Mouse (Mus musculus): Measurements from ENCODE around the gene Lrrc40. TPM values are rescaled to one million over a fixed set of nuclear protein-coding genes. Genes with fewer than 3 reads are reported as not detected.
"Not testable (repeated sequence)": the region's sequence is repeated elsewhere in the genome, so short reads cannot be mapped to it uniquely, and the experiment has no call there.

Lrrc40 gene
- total RNA-seq, 2 experiments from 2014 or later, result 7.9 to 9.0 TPM

DNA sequence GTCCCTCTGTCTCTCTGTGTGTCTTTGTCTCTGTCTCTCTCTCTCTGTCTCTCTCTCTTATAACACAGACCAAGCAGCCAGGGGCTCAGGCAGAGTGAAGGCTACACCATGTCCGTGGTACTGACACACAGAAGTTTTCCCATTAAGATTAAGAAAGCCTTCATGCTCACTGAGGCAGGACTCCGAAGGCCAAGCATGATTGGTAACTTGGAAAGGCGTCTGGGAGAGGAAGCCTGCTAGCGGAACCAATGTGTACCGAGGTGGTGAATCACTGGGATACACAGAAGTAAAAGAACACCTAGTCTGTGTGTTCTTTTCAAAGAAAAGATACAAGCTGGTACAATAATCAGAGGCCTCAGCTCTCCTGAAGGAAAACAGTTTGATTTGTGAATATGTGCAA lies 41.4 kb downstream of the Lrrc40 start:
- DNase-seq (ENCODE audit: low spot score), result no peak

DNA sequence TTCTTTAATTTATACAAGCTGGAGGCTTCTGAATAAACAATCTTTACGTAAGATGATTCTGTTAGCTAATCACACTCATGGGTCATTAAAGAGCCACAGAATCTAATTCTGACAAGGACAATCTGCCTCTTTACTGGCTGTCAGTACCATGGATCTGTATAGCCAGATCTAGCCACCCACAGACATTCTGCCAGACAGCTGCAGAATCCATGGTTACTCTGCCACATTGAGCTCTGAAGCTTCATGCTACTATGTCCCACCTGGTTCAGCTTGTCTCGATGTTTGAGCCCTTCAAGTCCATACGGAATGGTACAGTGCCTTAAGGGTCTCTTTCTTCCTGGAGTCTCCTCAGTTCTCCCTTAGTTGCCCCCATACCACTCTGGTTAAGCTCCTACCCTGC lies 55.1 kb downstream of the Lrrc40 start:
- DNase-seq (ENCODE audit: low spot score), result no peak

DNA sequence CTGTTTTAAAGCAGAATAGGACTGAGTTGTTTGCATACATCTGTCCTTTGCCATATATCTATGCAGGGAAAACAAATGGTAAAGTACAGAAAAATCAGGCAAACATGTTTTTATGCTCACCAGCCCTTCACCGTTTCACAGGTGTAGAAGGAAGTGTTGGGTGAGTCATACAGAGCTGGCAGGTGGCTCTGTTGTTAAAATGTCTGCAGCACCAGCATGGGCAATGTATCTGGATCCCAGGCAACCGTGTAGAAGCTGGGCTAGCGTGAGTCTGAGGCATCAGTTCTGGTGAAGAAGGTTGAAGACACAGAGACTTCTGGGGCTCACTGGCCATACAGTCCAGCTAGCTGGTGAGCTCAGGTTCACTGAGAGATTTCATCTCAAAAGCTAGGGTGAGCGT lies 57.5 kb downstream of the Lrrc40 start:
- DNase-seq (ENCODE audit: low spot score), result no peak

DNA sequence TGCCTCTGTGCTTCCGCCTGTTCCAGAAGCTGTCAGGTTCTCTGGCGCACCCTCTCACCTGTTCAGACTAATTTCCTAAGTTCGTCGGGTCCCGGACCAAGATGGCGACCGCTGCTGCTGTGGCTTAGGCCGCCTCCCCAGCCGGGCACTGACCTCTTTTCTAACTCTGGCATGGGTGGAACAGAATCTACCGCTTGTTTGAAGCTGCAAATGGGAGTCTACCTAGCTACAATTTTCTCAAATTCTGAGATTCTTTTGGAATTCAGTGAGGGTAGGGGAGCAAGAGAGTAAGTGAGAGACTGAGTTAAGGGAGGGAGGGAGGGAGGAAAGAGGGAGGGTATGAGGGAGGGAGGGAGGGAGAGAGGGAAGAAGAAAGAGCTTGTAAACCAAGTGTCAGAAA lies 65.6 kb downstream of the Lrrc40 start:
- not testable (repeated sequence) for DNase-seq (ENCODE audit: low spot score)

DNA sequence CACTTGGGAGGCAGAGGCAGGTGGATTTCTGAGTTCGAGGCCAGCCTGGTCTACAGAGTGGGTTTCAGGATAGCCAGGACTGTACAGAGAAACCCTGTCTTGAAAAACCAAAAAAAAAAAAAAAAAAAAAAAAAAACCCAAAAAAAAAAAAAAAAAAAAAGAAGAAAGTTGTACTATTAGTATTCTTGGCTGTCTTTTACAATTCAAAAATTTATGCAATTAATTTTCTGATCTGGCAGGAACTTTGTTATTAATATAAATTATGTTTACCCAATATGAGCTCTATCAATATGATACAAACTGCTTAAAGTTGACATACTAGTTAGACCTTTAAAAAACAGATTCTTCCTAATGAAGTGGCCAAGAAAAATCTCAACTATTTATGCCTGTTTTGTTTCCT lies 66.1 kb downstream of the Lrrc40 start:
- DNase-seq (ENCODE audit: low spot score), result not testable (repeated sequence)

DNA sequence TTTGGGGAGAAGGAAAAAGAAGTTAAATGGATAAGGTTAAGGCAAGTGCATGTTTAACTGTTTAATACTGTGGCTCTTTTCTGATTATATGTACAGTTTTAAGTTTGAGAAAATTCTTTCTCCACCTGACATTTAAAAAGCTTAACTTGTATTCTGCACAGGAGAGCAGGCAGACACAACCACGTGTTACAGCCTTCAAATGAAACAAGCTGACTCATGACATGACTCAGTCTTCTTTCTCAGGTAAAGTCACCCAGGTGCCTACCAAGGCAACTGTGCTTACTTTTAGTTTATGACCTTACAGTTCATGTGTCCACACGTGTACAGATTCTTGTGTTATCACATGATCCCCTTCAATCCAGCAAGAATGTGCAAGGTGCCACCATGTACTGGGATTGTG lies 67.0 kb downstream of the Lrrc40 start:
- DNase-seq (ENCODE audit: low spot score), result no peak

DNA sequence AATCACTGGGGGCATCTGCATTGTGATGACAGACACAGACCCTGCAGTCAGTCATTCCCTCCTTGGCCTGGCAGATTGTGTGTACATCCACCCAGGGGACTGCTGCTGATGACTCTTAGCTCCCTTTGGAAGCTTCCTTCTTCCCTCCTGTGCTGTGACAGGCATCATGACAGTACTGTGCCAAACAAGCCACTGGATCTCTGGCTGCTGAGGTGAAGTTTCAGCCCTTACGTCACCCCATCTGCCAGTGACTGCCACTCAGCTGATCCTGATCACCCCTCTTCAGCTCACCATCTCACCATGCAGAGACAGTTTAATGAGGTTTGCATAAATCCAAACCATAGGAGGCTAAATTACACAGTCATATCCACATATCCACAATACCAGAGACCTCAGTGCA lies 68.8 kb downstream of the Lrrc40 start:
- DNase-seq (ENCODE audit: low spot score), result no peak

Other genes starting within 250 kb of the Lrrc40 start
- 1 to 10 TPM; 2.7 to 4.3 TPM for gene Cth, start 111.6 kb upstream of the Lrrc40 start, total RNA-seq (2021)
- gene Ankrd13c, start 89.4 kb upstream of the Lrrc40 start, total RNA-seq (2021), result 10 to 100 TPM; 23.3 to 24.5 TPM
- 10 to 100 TPM; 34.1 to 41.4 TPM for gene Srsf11, start within 50 bp of the Lrrc40 start, total RNA-seq (2021)

All from gastrocnemius, adult 18-20 months (tissue).